Mouse (Mus musculus): ENCODE results near the gene Trex2.
"Not testable (repeated sequence)": the region's sequence is repeated elsewhere in the genome, so short reads cannot be mapped to it uniquely, and the experiment has no call there.

Trex2 gene

DNA sequence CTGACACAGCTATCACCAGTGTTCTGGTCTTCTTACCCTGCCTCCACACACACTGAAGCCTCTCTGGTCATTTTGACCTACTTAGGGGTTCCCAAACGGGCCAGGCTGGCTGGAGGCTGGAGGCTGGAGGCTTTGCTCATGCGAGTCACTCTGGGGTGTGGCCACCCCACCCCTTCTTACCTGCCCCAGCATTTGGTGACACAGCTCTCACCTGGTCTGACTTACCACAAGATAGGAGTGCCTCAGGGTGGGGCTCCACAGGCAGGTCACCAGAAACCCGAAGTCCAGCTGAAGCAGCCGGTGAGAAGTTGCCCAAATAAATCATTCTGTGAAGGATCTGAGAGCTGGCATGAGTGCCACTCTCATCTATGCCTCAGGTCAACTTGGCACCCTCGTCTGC is 2.3 kb downstream of the Trex2 start:
- DNase-seq (ENCODE audit: low spot score in 2 of 2), result no peak

DNA sequence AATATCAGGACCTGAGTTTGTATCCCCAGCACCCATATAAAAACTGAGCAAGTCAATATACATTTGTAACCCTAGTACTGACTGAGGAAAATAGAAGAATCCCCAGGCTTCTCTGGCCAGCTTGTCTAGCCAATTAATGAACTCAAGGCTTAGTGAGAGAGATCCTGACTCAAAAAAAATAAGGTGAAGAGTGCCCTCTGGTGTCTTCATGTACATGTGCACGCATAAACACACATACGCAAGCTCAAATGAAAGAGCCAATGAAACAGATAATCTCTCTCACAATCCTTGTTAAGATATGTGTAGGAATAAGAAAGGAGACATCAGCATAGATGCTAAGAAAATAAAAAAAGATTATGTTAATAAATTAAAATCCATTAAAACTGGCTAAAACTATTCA is 5.1 kb downstream of the Trex2 start:
- no peak for DNase-seq (ENCODE audit: low spot score in 2 of 2)

DNA sequence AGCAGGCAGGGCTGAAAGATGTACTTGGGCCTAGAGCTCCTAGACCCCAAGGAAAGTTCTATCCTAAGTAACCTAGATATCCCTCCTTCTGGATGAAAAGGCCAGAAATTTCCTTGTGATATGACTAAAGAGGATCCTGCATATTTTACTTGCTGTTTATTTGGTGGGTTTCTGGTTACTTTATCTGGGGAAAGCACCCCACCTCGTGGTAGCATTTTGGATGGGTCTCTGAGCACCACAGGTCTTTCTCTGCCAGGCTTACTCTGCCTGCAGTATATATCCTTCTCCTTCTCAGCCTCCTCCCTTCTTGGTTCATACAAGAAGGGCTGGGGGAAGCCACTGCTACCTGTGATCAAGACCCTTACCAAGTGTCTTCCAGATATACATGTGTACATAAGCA is 22.4 kb downstream of the Trex2 start:
- DNase-seq (ENCODE audit: low spot score in 2 of 2), result no peak

DNA sequence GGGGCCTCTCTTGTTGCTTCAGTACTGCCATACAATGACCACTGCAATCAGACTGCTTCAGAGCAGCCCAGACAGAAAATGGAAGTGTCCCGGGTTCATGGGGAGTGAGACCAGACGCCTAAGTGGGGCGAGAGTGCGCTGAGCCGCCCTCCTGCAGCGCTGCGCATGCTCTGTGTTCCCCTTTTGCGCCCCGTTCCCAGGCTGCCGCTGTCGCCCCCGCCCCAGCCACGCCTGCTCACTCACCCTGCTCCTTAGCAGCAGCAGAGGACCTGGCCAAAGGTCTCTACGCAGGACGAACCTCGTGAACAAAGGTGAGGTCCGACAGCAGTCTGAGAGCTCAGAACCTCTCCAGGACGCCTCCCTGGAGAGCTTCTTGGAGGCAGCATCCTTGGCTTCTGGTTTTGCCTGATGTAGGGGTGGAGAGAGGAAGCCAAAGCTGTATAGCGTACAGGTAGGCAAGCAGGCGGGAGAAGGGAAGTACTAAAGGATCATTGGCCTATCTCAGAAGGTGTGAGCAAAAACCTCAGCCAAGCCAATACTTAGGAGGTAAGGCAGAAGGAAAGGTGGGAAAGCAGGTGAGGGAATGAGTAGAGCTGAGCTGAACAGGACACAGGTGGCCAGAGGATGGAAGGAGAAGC is 24.1 kb downstream of the Trex2 start, which contains the start of gene Zfp92:
TSS of gene Zfp92 (plus strand) at position 217 of the 638 bp plus-strand sequence.
- no peak for DNase-seq (ENCODE audit: low spot score in 2 of 2)

DNA sequence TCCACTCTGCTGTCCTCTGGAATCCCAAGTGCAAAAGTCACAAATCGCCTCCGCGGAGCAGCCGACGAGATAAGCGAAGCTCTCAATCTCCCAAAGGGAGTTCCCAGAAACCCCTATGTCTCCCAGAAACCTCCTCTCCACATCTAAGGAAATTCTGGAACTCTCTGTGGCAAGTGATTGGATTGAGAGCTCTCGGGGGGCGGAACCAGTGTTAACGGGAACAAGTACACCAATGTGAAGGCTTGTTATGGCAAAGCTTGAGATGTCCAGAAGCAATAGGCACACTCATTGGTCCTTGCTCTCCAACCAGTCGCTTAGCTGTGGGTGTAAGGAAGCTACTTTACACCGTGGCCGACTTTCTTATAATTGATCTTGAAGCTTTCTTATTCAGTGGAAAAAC is 33.5 kb downstream of the Trex2 start:
- DNase-seq (ENCODE audit: low spot score in 2 of 2), result no peak

DNA sequence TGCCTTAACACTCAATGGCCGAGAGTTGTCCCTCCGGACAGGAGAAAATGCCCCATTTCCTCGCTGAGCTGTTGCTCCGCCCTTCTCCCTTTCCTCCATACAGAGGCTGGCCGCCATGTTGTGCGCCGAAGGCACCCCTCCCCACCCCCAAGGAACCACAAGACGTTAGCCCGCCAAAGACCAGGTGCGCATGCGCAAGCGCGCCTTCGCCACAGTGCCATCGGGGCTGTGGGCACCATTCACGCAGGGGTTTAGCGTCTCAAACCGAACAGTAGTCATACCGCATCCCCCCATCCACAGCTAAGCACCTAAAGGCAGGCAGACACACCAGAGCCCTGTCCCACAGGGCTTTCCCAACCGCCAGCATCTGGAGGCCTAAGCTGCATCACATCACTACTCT is 34.2 kb downstream of the Trex2 start:
- DNase-seq (ENCODE audit: low spot score in 2 of 2), result peak in 1 of 2 experiments; percentile 44

DNA sequence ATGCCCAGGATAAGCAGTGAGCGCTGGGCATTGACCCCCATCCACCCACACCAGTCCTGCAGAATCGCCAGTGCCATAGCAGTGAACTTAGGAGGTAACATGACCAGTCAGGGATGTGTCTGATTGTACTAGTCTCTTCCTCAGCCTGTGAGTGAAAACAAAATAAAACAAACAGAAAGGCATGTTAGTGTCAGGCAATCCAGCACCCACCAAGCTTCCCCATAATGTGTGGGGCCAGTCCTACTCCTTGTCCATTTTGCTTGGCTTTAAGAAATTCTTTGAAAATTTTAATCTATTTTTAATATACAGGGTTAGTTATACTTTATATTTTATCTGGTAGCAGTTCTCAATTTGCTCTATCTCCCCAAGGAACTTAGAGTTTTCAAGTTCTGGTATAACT is 36.5 kb downstream of the Trex2 start, which contains the start of gene Gm18336:
TSS of gene Gm18336 (minus strand) at position 101 of the 400 bp plus-strand sequence.
- not testable (repeated sequence) for DNase-seq (ENCODE audit: low spot score in 2 of 2)

DNA sequence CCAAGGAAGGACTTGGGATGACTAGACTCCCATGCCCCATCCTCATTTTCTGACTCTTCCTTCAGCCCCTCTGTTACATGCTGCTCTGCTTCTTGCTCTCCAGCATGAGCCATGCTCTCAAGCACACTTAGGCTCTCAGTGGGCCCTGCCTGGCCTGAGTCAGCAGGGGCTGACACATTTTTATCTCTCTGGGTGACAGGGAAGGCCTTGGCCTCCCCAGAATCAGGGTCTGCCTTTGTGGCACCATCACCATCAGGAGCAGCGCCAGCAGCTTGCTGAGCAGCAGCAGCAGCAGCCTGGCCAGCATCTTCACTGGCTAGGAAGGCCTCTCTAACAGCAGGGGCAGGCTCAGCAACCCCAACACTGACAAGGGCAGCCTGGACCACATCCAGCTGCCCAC is 38.7 kb downstream of the Trex2 start:
- no peak for DNase-seq (ENCODE audit: low spot score in 2 of 2)

DNA sequence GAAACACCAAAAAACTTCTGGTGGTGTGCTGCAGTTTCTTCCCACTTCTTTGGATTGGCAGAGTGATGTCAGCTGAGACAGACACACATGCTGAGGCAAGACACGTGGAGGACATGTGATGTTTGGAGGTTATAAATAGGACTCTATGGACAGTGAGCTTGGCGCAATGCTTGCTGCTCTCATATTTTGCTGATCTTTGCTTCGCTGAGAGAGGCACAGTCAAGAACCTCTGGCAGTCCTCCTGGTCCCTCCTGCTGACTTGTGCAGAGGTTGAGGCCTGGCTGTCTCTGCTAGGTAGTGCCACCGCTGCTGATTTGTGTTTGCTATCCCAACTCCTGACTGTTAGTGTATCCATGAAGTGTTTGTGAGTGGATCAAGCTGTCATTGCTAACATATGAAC is 43.7 kb downstream of the Trex2 start:
- no peak for DNase-seq (ENCODE audit: low spot score in 2 of 2)

DNA sequence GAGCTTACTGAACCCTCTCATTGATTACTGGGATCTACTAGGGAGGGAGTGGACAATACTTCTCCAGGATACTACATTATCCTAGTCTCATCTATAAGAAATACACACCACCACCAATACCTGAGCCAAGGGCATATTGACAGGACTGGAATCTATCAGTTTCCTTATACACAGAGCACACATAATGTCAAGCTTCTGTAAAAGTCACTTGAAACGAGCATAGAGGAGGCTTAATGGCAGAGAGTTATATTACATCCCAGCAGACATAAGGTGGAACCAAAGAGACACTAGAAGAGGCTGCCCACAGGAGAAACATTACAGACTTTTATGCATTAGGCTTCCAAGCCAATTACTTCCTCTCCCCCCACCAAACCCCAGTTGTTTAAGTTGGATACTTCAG is 50.2 kb downstream of the Trex2 start:
- DNase-seq (ENCODE audit: low spot score in 2 of 2), result no peak

DNA sequence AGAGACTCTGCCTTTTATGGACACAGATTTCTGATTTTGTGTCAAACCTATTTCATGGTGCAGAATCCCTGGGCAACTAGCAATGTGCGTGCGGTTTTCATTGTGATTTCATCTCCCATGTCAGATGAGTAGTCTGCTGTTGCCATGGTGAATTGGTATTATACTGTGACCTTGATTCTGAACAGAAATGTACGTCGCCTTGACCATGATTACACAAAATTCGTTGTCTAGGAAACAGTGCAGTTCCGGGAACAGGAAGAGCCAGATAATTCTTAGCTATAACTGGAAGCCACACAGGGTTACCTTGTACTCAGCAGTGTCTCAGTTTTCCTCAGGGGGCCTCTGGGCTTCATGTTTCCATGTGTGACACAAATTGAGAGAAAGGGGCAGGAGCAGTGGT is 50.7 kb downstream of the Trex2 start:
- no peak for DNase-seq (ENCODE audit: low spot score in 2 of 2)

Measured in urinary bladder, postnatal 4 days (tissue).